Mouse (Mus musculus): ENCODE measurements around the gene Serpina3i. TPM values are rescaled to one million over a fixed set of nuclear protein-coding genes. Genes with fewer than 3 reads are reported as not detected.

Gene Serpina3i
- polyA plus RNA-seq, 1 experiment from 2014 or later, result 0.08 TPM

- Histone ChIP-seq H3K4me3 (no peak overlapping the region), H3K9me3 (no peaks in the 10 kb centered on the region), H3K27ac (no peak overlapping the region), H3K4me2 (no peak overlapping the region), H3K4me1 (peaks cover 12% of the 10 kb centered on the region), H3K27me3 (replicated peaks) (no peaks in the 10 kb centered on the region), H3K9ac (no peak overlapping the region), H3K36me3 (replicated peaks) (no peaks in the 10 kb centered on the region)
- no peak for ATAC-seq (replicated peaks)
- WGBS, result 86% methylated on average over 3 of the region's 3 CpGs
Observed at GRCm38 (mm10) chr12:104245595-104245994, 17.3 kb upstream of the Serpina3i start.

- Histone ChIP-seq H3K36me3 (replicated peaks) (no peaks in the 10 kb centered on the region), H3K9me3 (no peaks in the 10 kb centered on the region), H3K9ac (no peak overlapping the region), H3K4me3 (no peak overlapping the region), H3K27ac (peak overlapping the region; percentile 29), H3K4me1 (peaks cover 12% of the 10 kb centered on the region), H3K4me2 (no peak overlapping the region), H3K27me3 (replicated peaks) (no peaks in the 10 kb centered on the region)
- ATAC-seq (replicated peaks), result peak; percentile 83
Observed at GRCm38 (mm10) chr12:104247553-104248002, 15.3 kb upstream of the Serpina3i start.

GRCm38 (mm10) chr12:104248231-104248630 is 14.7 kb upstream of the Serpina3i start:
- Histone ChIP-seq H3K9me3 (no peaks in the 10 kb centered on the region), H3K4me2 (no peak overlapping the region), H3K4me1 (peaks cover 12% of the 10 kb centered on the region), H3K27me3 (replicated peaks) (no peaks in the 10 kb centered on the region), H3K27ac (peak overlapping the region; percentile 12; the same call in 1 of the 2 replicates), H3K9ac (no peak overlapping the region), H3K4me3 (no peak overlapping the region), H3K36me3 (replicated peaks) (no peaks in the 10 kb centered on the region)
- 72% methylated on average over 3 of the region's 3 CpGs for WGBS
- ATAC-seq (replicated peaks), result peak; percentile 31; the same call in 1 of the 2 replicates

- Histone ChIP-seq H3K36me3 (replicated peaks) (no peaks in the 10 kb centered on the region), H3K9ac (no peak overlapping the region), H3K9me3 (no peaks in the 10 kb centered on the region), H3K4me2 (no peak overlapping the region), H3K4me3 (no peak overlapping the region), H3K4me1 (no peaks in the 10 kb centered on the region), H3K27me3 (replicated peaks) (no peaks in the 10 kb centered on the region), H3K27ac (no peak overlapping the region)
- no peak for ATAC-seq (replicated peaks)
- 73% methylated on average over 3 of the region's 3 CpGs for WGBS
Observed at GRCm38 (mm10) chr12:104261041-104261440, 1.9 kb upstream of the Serpina3i start.

- no peak overlapping the region for H3K27ac ChIP-seq
- no peaks in the 10 kb centered on the region for H3K9me3 ChIP-seq
- H3K36me3 ChIP-seq (replicated peaks), result no peaks in the 10 kb centered on the region
- H3K27me3 ChIP-seq (replicated peaks), result no peaks in the 10 kb centered on the region
- 82% methylated on average over 3 of the region's 3 CpGs for WGBS
- H3K4me3 ChIP-seq, result no peak overlapping the region
- H3K4me1 ChIP-seq, result no peaks in the 10 kb centered on the region
- no peak overlapping the region for H3K4me2 ChIP-seq
- H3K9ac ChIP-seq, result no peak overlapping the region
- ATAC-seq (replicated peaks), result no peak
Observed at GRCm38 (mm10) chr12:104266374-104266773, 3.5 kb downstream of the Serpina3i start.

- Histone ChIP-seq H3K36me3 (replicated peaks) (no peaks in the 10 kb centered on the region), H3K27me3 (replicated peaks) (no peaks in the 10 kb centered on the region), H3K4me2 (no peak overlapping the region), H3K4me1 (0 out of 2 replicates have a peak, but pooled peaks cover 4% of the 10 kb centered on the region), H3K9me3 (no peaks in the 10 kb centered on the region; the same call in 1 of the 2 replicates), H3K27ac (no peak overlapping the region), H3K4me3 (no peak overlapping the region), H3K9ac (no peak overlapping the region)
- WGBS, result 74% methylated on average over 18 of the region's 18 CpGs
- ATAC-seq (replicated peaks), result peak; percentile 48; the same call in 1 of the 2 replicates
Observed at GRCm38 (mm10) chr12:104278216-104279055, 15.5 kb downstream of the Serpina3i start.

GRCm38 (mm10) chr12:104279056-104279435 is 16.1 kb downstream of the Serpina3i start:
- 9% methylated on average over 3 of the region's 3 CpGs for WGBS
- no peak overlapping the region for H3K4me3 ChIP-seq
- no peak overlapping the region for H3K4me2 ChIP-seq
- no peaks in the 10 kb centered on the region; the same call in 1 of the 2 replicates for H3K9me3 ChIP-seq
- peak; percentile 75; the same call in 1 of the 2 replicates for ATAC-seq (replicated peaks)
- no peaks in the 10 kb centered on the region for H3K27me3 ChIP-seq (replicated peaks)
- 0 out of 2 replicates have a peak, but pooled peaks cover 4% of the 10 kb centered on the region for H3K4me1 ChIP-seq
- H3K27ac ChIP-seq, result no peak overlapping the region
- H3K36me3 ChIP-seq (replicated peaks), result no peaks in the 10 kb centered on the region
- H3K9ac ChIP-seq, result no peak overlapping the region

- H3K4me3 ChIP-seq, result no peak overlapping the region
- 0 out of 2 replicates have a peak, but pooled peaks cover 4% of the 10 kb centered on the region for H3K4me1 ChIP-seq
- H3K9me3 ChIP-seq, result no peaks in the 10 kb centered on the region; the same call in 1 of the 2 replicates
- H3K4me2 ChIP-seq, result no peak overlapping the region
- no peaks in the 10 kb centered on the region for H3K36me3 ChIP-seq (replicated peaks)
- no peak overlapping the region for H3K9ac ChIP-seq
- ATAC-seq (replicated peaks), result no peak
- 93% methylated on average over 11 of the region's 11 CpGs for WGBS
- H3K27ac ChIP-seq, result no peak overlapping the region
- no peaks in the 10 kb centered on the region for H3K27me3 ChIP-seq (replicated peaks)
Observed at GRCm38 (mm10) chr12:104283380-104283779, 20.5 kb downstream of the Serpina3i start.

- no peak for ATAC-seq (replicated peaks)
- no peaks in the 10 kb centered on the region for H3K4me1 ChIP-seq
- H3K9ac ChIP-seq, result no peak overlapping the region
- no peaks in the 10 kb centered on the region for H3K36me3 ChIP-seq (replicated peaks)
- H3K27me3 ChIP-seq (replicated peaks), result no peaks in the 10 kb centered on the region
- H3K9me3 ChIP-seq, result no peaks in the 10 kb centered on the region
- H3K4me3 ChIP-seq, result no peak overlapping the region
- no peak overlapping the region for H3K4me2 ChIP-seq
- H3K27ac ChIP-seq, result no peak overlapping the region
Observed at GRCm38 (mm10) chr12:104288336-104288735, 25.4 kb downstream of the Serpina3i start.

GRCm38 (mm10) chr12:104289872-104290271 is 26.9 kb downstream of the Serpina3i start:
- no peaks in the 10 kb centered on the region for H3K36me3 ChIP-seq (replicated peaks)
- WGBS, result 49% methylated on average over 4 of the region's 4 CpGs
- no peaks in the 10 kb centered on the region for H3K4me1 ChIP-seq
- H3K4me2 ChIP-seq, result no peak overlapping the region
- H3K9me3 ChIP-seq, result no peaks in the 10 kb centered on the region
- no peak overlapping the region for H3K27ac ChIP-seq
- H3K4me3 ChIP-seq, result no peak overlapping the region
- H3K9ac ChIP-seq, result no peak overlapping the region
- H3K27me3 ChIP-seq (replicated peaks), result no peaks in the 10 kb centered on the region
- no peak for ATAC-seq (replicated peaks)

GRCm38 (mm10) chr12:104293963-104294362 is 31.0 kb downstream of the Serpina3i start:
- H3K4me2 ChIP-seq, result no peak overlapping the region
- H3K36me3 ChIP-seq (replicated peaks), result no peaks in the 10 kb centered on the region
- WGBS, result 97% methylated on average over 2 of the region's 2 CpGs
- no peaks in the 10 kb centered on the region for H3K9me3 ChIP-seq
- no peak overlapping the region for H3K9ac ChIP-seq
- no peaks in the 10 kb centered on the region for H3K27me3 ChIP-seq (replicated peaks)
- no peak overlapping the region for H3K27ac ChIP-seq
- ATAC-seq (replicated peaks), result no peak
- no peak overlapping the region for H3K4me3 ChIP-seq
- no peaks in the 10 kb centered on the region for H3K4me1 ChIP-seq

- WGBS, result 77% methylated on average over 2 of the region's 2 CpGs
- Histone ChIP-seq H3K9ac (no peak overlapping the region), H3K4me1 (no peaks in the 10 kb centered on the region), H3K9me3 (no peaks in the 10 kb centered on the region), H3K36me3 (replicated peaks) (no peaks in the 10 kb centered on the region), H3K27me3 (replicated peaks) (no peaks in the 10 kb centered on the region), H3K4me3 (no peak overlapping the region), H3K27ac (no peak overlapping the region), H3K4me2 (no peak overlapping the region)
- ATAC-seq (replicated peaks), result no peak
Observed at GRCm38 (mm10) chr12:104298049-104298448, 35.1 kb downstream of the Serpina3i start.

- Histone ChIP-seq H3K27me3 (replicated peaks) (no peaks in the 10 kb centered on the region), H3K27ac (no peak overlapping the region), H3K9ac (no peak overlapping the region), H3K36me3 (replicated peaks) (no peaks in the 10 kb centered on the region), H3K4me3 (no peak overlapping the region), H3K9me3 (no peaks in the 10 kb centered on the region), H3K4me2 (no peak overlapping the region), H3K4me1 (no peaks in the 10 kb centered on the region)
- no peak for ATAC-seq (replicated peaks)
- WGBS, result 85% methylated on average over 4 of the region's 4 CpGs
Observed at GRCm38 (mm10) chr12:104305991-104306390, 43.1 kb downstream of the Serpina3i start.
